Mouse (Mus musculus): ENCODE results near the gene Scamp1. TPM values are rescaled to one million over a fixed set of nuclear protein-coding genes. Genes with fewer than 3 reads are reported as not detected.

Gene Scamp1
- total RNA-seq, 1 experiment from 2014 or later, result 12.9 TPM

- peak; percentile 10; the same call in 1 of the 2 replicates for ATAC-seq (replicated peaks; ENCODE audit: low read depth, poor library complexity, severe bottlenecking)
Observed at GRCm38 (mm10) chr13:94284543-94285269, 951 bp downstream of the Scamp1 start.

- ATAC-seq (replicated peaks; ENCODE audit: low read depth, poor library complexity, severe bottlenecking), result no peak
Observed at GRCm38 (mm10) chr13:94279420-94279819, 6.2 kb downstream of the Scamp1 start.

GRCm38 (mm10) chr13:94271284-94271683 is 14.4 kb downstream of the Scamp1 start:
- no peak for ATAC-seq (replicated peaks; ENCODE audit: low read depth, poor library complexity, severe bottlenecking)

- peak; percentile 46 for ATAC-seq (replicated peaks; ENCODE audit: low read depth, poor library complexity, severe bottlenecking)
Observed at GRCm38 (mm10) chr13:94268201-94268600, 17.5 kb downstream of the Scamp1 start.

- ATAC-seq (replicated peaks; ENCODE audit: low read depth, poor library complexity, severe bottlenecking), result no peak
Observed at GRCm38 (mm10) chr13:94267190-94267589, 18.5 kb downstream of the Scamp1 start.

GRCm38 (mm10) chr13:94266530-94266929 is 19.1 kb downstream of the Scamp1 start:
- peak; percentile 39 for ATAC-seq (replicated peaks; ENCODE audit: low read depth, poor library complexity, severe bottlenecking)

- no peak for ATAC-seq (replicated peaks; ENCODE audit: low read depth, poor library complexity, severe bottlenecking)
Observed at GRCm38 (mm10) chr13:94265291-94265690, 20.4 kb downstream of the Scamp1 start.

- ATAC-seq (replicated peaks; ENCODE audit: low read depth, poor library complexity, severe bottlenecking), result peak; percentile 65
Observed at GRCm38 (mm10) chr13:94263943-94264342, 21.7 kb downstream of the Scamp1 start.

- peak; percentile 31 for ATAC-seq (replicated peaks; ENCODE audit: low read depth, poor library complexity, severe bottlenecking)
Observed at GRCm38 (mm10) chr13:94262551-94262950, 23.1 kb downstream of the Scamp1 start.

GRCm38 (mm10) chr13:94261624-94262023 is 24.0 kb downstream of the Scamp1 start:
- ATAC-seq (replicated peaks; ENCODE audit: low read depth, poor library complexity, severe bottlenecking), result no peak

GRCm38 (mm10) chr13:94260961-94261360 is 24.7 kb downstream of the Scamp1 start:
- ATAC-seq (replicated peaks; ENCODE audit: low read depth, poor library complexity, severe bottlenecking), result no peak

GRCm38 (mm10) chr13:94259210-94259609 is 26.4 kb downstream of the Scamp1 start:
- ATAC-seq (replicated peaks; ENCODE audit: low read depth, poor library complexity, severe bottlenecking), result no peak

GRCm38 (mm10) chr13:94258530-94258929 is 27.1 kb downstream of the Scamp1 start:
- no peak for ATAC-seq (replicated peaks; ENCODE audit: low read depth, poor library complexity, severe bottlenecking)

GRCm38 (mm10) chr13:94257711-94258110 is 27.9 kb downstream of the Scamp1 start:
- no peak for ATAC-seq (replicated peaks; ENCODE audit: low read depth, poor library complexity, severe bottlenecking)

- ATAC-seq (replicated peaks; ENCODE audit: low read depth, poor library complexity, severe bottlenecking), result no peak
Observed at GRCm38 (mm10) chr13:94255176-94255575, 30.5 kb downstream of the Scamp1 start.

GRCm38 (mm10) chr13:94254286-94254685 is 31.4 kb downstream of the Scamp1 start:
- ATAC-seq (replicated peaks; ENCODE audit: low read depth, poor library complexity, severe bottlenecking), result no peak

GRCm38 (mm10) chr13:94253052-94253451 is 32.6 kb downstream of the Scamp1 start:
- ATAC-seq (replicated peaks; ENCODE audit: low read depth, poor library complexity, severe bottlenecking), result no peak

GRCm38 (mm10) chr13:94250761-94251160 is 34.9 kb downstream of the Scamp1 start:
- ATAC-seq (replicated peaks; ENCODE audit: low read depth, poor library complexity, severe bottlenecking), result no peak

GRCm38 (mm10) chr13:94250188-94250587 is 35.5 kb downstream of the Scamp1 start:
- no peak for ATAC-seq (replicated peaks; ENCODE audit: low read depth, poor library complexity, severe bottlenecking)

GRCm38 (mm10) chr13:94242897-94243296 is 42.8 kb downstream of the Scamp1 start:
- ATAC-seq (replicated peaks; ENCODE audit: low read depth, poor library complexity, severe bottlenecking), result no peak

- ATAC-seq (replicated peaks; ENCODE audit: low read depth, poor library complexity, severe bottlenecking), result no peak
Observed at GRCm38 (mm10) chr13:94241892-94242524, 43.6 kb downstream of the Scamp1 start.

- peak; percentile 66; the same call in 1 of the 2 replicates for ATAC-seq (replicated peaks; ENCODE audit: low read depth, poor library complexity, severe bottlenecking)
Observed at GRCm38 (mm10) chr13:94240873-94241272, 44.8 kb downstream of the Scamp1 start.

Data from common myeloid progenitor, adult 5-6 weeks (primary cell).